Mouse (Mus musculus) stomach, embryonic 14.5 days (tissue): ENCODE measurements around the gene Nbas. TPM values are rescaled to one million over a fixed set of nuclear protein-coding genes. Genes with fewer than 3 reads are reported as not detected.

ENCODE experiments used
- ATAC-seq: fragments of 200-750 bp; cut with Nextera tagmentation; 2 replicates; pipeline ENCODE4 v1.8.0; 2017; ENCODE audit warnings: low read depth, moderate TSS enrichment; ENCODE audit not compliant: insufficient number of reproducible peaks, insufficient read depth, low FRiP score
- H3K27ac ChIP-seq: fragments of 300-500 bp; sonication (generic); 2 replicates; pipeline ENCODE4 v1.5.1; 2014; ENCODE audit warnings: mild to moderate bottlenecking, low read length, moderate library complexity, mixed read lengths
- H3K27me3 ChIP-seq: fragments of 300-500 bp; sonication (generic); 2 replicates; pipeline ENCODE4 v1.6.1; 2014; ENCODE audit warnings: low read length, control low read depth, mixed read lengths; ENCODE audit not compliant: control insufficient read depth, insufficient read depth
- H3K36me3 ChIP-seq: fragments of 300-500 bp; sonication (generic); 2 replicates; pipeline ENCODE4 v1.6.1; 2014; ENCODE audit warnings: mild to moderate bottlenecking, control low read depth, low read length, moderate library complexity, mixed read lengths; ENCODE audit not compliant: control insufficient read depth, insufficient read depth
- H3K4me1 ChIP-seq: fragments of 300-500 bp; sonication (generic); 2 replicates; pipeline ENCODE4 v1.6.1; 2014; ENCODE audit warnings: low read length, control low read depth, mixed read lengths; ENCODE audit not compliant: control insufficient read depth, insufficient read depth
- H3K4me2 ChIP-seq: fragments of 300-500 bp; sonication (generic); replicated peaks from 2 replicates; pipeline ENCODE4 v1.6.1; 2014; ENCODE audit warnings: low read depth, low read length, control low read depth
- H3K4me3 ChIP-seq: fragments of 300-500 bp; sonication (generic); 2 replicates; pipeline ENCODE4 v1.5.1; 2014; ENCODE audit warnings: low read depth, low read length, control low read depth
- H3K9ac ChIP-seq: fragments of 300-500 bp; sonication (generic); replicated peaks from 2 replicates; pipeline ENCODE4 v1.6.1; 2014; ENCODE audit warnings: low read depth, mild to moderate bottlenecking, control low read depth, low read length, moderate library complexity, mixed read lengths
- H3K9me3 ChIP-seq: fragments of 300-500 bp; sonication (generic); 2 replicates; pipeline ENCODE4 v1.6.1; 2016; ENCODE audit warnings: low read depth, low read length, control low read depth; ENCODE audit not compliant: control insufficient read depth
- WGBS: fragments of 180-500 bp; shearing (Covaris S2); extraction: QIAGEN DNeasy Blood & Tissue Kit; methylation state at CpG from one replicate; pipeline ENCODE4 v1.1.7; 2014; 5-methylcytosine and 5-hydroxymethylcytosine counted together
- polyA plus RNA-seq: library from polyadenylated mRNA; unstranded; fragments of >200 nt; fragmentation: Nextera tagmentation; extraction: Ambion mirVana; gene quantifications from 2 replicates; pipeline ENCODE4 v1.2.1, GENCODE M21; 2014

The Nbas gene
- polyA plus RNA-seq, 1 experiment from 2014 or later: 27.7 TPM

DNA sequence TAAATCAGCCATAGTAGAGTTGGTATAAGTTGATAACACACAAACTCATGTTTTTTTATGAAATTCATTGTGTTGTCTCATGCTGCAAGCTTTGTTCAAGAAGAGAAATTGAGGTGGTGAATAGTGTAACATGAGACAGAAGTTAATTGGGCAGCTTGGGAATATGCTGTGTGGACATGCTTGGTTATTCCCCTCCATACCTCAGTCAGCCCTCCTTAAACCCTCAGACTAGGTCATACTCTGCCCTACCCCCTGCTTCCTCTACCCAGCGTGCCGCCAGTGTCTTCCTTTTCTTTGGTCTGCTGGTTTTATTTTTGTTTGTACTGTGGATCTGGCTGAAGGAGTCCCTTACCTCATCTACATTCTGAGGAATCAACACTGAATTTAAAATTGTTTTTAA lies 22.5 kb downstream of the Nbas start:
- Histone ChIP-seq H3K4me1 (no peaks in the 10 kb centered on the region), H3K27ac (no peak overlapping the region), H3K27me3 (no peaks in the 10 kb centered on the region), H3K4me2 (no peak overlapping the region), H3K4me3 (no peak overlapping the region), H3K9me3 (no peaks in the 10 kb centered on the region), H3K9ac (no peak overlapping the region), H3K36me3 (no peaks in the 10 kb centered on the region; the same call in 1 of the 2 replicates)
- 90% methylated on average over 2 of the region's 2 CpGs for WGBS
- no peak for ATAC-seq

DNA sequence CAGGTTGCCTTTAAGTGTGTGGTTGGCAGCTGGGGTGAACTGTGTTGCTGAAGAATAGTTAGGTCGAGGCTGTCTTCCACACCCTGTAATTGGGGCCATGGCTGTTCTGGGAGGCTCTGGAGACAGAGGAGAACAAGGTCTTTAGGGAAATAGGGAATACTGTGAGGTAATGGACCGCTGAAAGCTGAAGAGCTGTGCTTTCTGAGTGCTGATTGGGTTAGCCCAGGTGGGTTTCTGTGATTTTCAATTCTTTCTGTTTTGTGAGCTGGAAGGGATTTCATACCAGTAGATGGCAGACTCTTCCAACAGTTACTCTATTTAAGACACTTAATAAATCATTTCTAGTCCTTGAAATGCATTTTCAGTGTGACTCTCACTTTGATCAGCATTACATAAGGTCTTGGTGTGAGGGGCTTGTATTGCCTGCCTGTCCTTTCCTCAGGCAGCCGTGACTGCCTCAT lies 24.5 kb downstream of the Nbas start:
- 55% methylated on average over 3 of the region's 3 CpGs for WGBS
- no peak overlapping the region for H3K9ac ChIP-seq

DNA sequence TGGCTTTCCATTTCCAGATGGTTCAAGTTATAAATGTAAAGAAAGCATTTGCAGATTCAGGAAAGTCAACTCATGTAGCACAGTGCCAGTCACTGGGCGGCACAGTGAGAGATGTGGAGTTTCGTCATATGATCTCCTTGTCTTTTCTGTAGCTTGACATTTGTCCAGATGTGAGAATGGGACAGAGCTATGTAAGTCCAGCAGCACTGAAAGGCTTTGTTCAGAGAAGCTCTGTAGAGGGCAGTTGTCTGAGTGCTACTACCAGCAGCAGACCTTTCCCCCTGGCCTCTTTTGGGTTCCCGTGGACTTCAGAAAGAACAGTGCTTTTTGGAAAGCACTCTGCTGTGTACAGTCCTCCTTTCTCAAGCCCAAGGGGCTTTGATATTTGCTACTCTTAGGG lies 34.1 kb downstream of the Nbas start:
- peaks cover 9% of the 10 kb centered on the region; the same call in 1 of the 2 replicates for H3K36me3 ChIP-seq
- H3K4me2 ChIP-seq: no peak overlapping the region
- no peaks in the 10 kb centered on the region for H3K27me3 ChIP-seq
- WGBS: 84% methylated on average over 3 of the region's 3 CpGs
- no peak for ATAC-seq
- H3K9me3 ChIP-seq: no peaks in the 10 kb centered on the region
- H3K27ac ChIP-seq: no peak overlapping the region
- H3K4me1 ChIP-seq: no peaks in the 10 kb centered on the region
- no peak overlapping the region for H3K9ac ChIP-seq
- no peak overlapping the region for H3K4me3 ChIP-seq

More for the DNA sequence above, 24.5 kb downstream of the Nbas start:
- Histone ChIP-seq H3K27me3 (no peaks in the 10 kb centered on the region), H3K27ac (no peak overlapping the region), H3K4me3 (no peak overlapping the region), H3K36me3 (no peaks in the 10 kb centered on the region; the same call in 1 of the 2 replicates), H3K4me1 (no peaks in the 10 kb centered on the region), H3K4me2 (no peak overlapping the region), H3K9me3 (no peaks in the 10 kb centered on the region)
- no peak for ATAC-seq

DNA sequence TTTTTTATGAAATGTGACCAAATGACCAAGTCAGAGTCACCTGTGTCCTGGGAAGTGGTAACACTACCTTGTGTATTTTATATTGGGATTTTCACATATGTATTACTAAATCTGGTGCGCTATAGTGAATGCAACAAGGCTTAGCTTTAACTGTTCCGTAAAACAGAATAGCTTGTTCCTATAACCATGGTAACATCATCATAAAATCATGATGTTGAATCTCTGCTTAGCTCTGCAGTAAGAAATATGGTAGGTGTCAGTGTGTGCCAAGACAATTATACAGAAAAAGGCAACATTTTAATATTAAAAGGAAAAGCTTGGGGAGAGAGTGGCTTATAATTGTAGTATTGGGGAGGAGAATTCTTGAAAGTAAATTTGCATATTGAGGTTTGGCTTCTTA lies 45.0 kb downstream of the Nbas start:
- Histone ChIP-seq H3K4me2 (no peak overlapping the region), H3K4me1 (no peaks in the 10 kb centered on the region), H3K4me3 (no peak overlapping the region), H3K27ac (no peak overlapping the region), H3K36me3 (no peaks in the 10 kb centered on the region), H3K27me3 (no peaks in the 10 kb centered on the region), H3K9ac (no peak overlapping the region), H3K9me3 (no peaks in the 10 kb centered on the region)
- WGBS: 99% methylated on average over 2 of the region's 2 CpGs
- no peak for ATAC-seq

DNA sequence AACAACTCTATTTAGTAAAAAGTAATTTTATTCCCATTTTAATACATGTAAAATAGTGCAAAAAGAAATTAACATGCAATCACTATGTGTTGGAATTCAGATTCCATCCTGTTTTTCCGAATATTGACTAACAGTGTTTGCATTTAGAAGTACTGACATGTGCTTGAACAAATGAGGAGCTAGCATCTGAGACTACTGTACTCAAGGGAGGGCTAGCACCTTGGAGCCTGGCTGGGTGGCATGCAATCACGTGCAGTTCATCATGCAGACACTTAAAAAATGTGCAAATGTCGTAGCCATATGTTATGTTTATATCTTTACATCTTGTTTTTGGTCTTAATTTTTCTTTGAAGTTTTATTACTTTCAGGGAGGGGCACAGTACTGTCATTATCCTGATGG lies 45.5 kb downstream of the Nbas start:
- Histone ChIP-seq H3K9me3 (no peaks in the 10 kb centered on the region), H3K9ac (no peak overlapping the region), H3K4me2 (no peak overlapping the region), H3K4me1 (no peaks in the 10 kb centered on the region), H3K27me3 (no peaks in the 10 kb centered on the region), H3K27ac (no peak overlapping the region), H3K4me3 (no peak overlapping the region), H3K36me3 (no peaks in the 10 kb centered on the region)
- ATAC-seq: no peak
- 80% methylated on average over 3 of the region's 3 CpGs for WGBS

DNA sequence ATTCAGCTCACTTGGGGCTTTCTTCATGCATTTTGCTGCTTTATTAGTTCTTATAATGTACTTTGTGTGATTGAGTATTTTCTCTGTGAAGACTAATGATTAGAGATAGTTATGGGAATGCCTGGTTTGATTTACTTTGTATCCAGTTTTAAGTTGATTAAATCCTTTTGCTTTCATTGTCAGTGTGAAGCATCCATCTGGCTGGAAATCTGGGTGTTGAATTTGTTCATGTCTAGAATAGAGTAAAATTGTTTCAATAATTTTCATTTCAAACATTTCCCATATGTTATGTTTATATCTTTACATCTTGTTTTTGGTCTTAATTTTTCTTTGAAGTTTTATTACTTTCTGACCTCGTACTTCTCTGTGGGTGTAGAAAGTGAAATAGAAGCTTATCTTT lies 46.1 kb downstream of the Nbas start:
- Histone ChIP-seq H3K27ac (no peak overlapping the region), H3K4me2 (no peak overlapping the region), H3K9me3 (no peaks in the 10 kb centered on the region), H3K4me1 (no peaks in the 10 kb centered on the region), H3K9ac (no peak overlapping the region), H3K4me3 (no peak overlapping the region), H3K36me3 (no peaks in the 10 kb centered on the region), H3K27me3 (no peaks in the 10 kb centered on the region)
- 85% methylated on average over 1 of the region's 1 CpGs for WGBS
- no peak for ATAC-seq

DNA sequence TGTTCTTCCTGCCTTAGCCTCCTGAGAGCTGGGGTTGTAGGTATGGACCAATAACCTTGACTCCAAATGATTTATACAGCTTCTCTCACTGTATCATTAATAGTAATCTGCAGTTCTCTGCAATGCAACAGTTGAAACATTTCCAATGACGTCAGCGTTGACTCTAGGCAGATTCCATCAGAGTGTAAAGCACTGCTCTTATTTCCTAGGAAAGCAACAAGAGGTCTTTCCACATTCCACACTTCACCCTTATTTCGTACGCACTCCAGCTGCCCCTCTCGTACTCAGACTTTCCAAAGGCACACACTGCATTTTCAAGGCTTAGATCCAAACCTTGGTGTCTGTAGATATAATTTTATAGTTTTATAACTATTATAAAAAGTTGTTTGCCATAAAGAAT lies 73.6 kb downstream of the Nbas start:
- no peaks in the 10 kb centered on the region; the same call in 1 of the 2 replicates for H3K36me3 ChIP-seq
- ATAC-seq: no peak
- H3K27me3 ChIP-seq: no peaks in the 10 kb centered on the region
- no peak overlapping the region for H3K4me3 ChIP-seq
- WGBS: 41% methylated on average over 5 of the region's 5 CpGs
- no peak overlapping the region for H3K4me2 ChIP-seq
- H3K9me3 ChIP-seq: no peaks in the 10 kb centered on the region
- H3K9ac ChIP-seq: no peak overlapping the region
- H3K27ac ChIP-seq: no peak overlapping the region
- H3K4me1 ChIP-seq: no peaks in the 10 kb centered on the region

DNA sequence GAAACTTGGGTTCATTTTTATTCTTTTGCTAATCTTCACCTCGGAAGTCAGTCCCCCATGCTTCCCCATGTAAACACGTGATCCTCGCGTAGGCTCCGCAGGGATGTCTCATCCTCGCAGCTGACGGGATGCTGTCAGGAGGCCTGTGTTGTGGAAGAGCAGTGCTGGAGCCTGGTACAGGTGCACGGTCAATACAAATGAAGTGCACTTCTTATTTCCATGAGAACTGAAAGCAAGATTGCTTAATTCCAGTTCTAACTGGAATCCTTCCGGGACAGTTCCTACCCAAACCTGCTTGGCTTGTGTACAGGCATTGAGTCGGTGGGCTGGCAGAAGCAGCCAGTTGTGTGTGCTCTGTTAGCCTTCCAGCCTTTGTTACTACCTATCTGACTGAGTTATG lies 87.3 kb downstream of the Nbas start:
- Histone ChIP-seq H3K27ac (no peak overlapping the region), H3K4me3 (no peak overlapping the region), H3K9ac (no peak overlapping the region), H3K9me3 (no peaks in the 10 kb centered on the region), H3K27me3 (no peaks in the 10 kb centered on the region), H3K4me2 (no peak overlapping the region), H3K4me1 (no peaks in the 10 kb centered on the region), H3K36me3 (0 out of 2 replicates have a peak, but pooled peaks cover 4% of the 10 kb centered on the region)
- 89% methylated on average over 10 of the region's 10 CpGs for WGBS
- no peak for ATAC-seq

DNA sequence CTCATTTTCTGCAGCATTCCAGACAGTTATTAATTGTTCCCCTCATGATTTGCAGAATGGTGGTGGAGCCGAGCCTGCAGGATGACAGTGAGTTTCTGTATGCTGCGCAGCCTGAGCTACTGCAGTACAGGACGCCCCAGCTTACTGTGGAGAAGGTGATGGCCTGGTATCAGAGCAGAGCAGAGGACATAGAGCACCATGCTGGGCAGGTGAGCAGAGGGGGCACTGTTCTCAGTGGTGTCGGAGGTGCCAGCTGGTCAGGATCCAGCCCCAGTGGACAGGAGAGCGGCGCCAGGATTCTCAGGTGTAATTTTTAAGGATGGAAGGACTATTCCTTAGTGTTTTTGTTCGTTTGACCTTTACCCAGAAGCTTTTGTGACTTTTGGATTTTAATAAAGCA lies 87.8 kb downstream of the Nbas start:
- 0 out of 2 replicates have a peak, but pooled peaks cover 4% of the 10 kb centered on the region for H3K36me3 ChIP-seq
- H3K27ac ChIP-seq: no peak overlapping the region
- no peak overlapping the region for H3K4me3 ChIP-seq
- H3K9me3 ChIP-seq: no peaks in the 10 kb centered on the region
- H3K27me3 ChIP-seq: no peaks in the 10 kb centered on the region
- H3K4me2 ChIP-seq: no peak overlapping the region
- H3K4me1 ChIP-seq: no peaks in the 10 kb centered on the region
- WGBS: 78% methylated on average over 7 of the region's 7 CpGs
- no peak overlapping the region for H3K9ac ChIP-seq
- ATAC-seq: no peak
